Mouse (Mus musculus) brain, embryonic 14.5 days (tissue): ENCODE results near the gene Slc5a5. TPM values are rescaled to one million over a fixed set of nuclear protein-coding genes. Genes with fewer than 3 reads are reported as not detected.

Source experiments
- DNase-seq: peaks from one replicate; pipeline ENCODE4 v3.0.0-alpha.2; 2011; ENCODE audit warnings: low read depth
- CTCF ChIP-seq: fragments of 200-500 bp; IDR thresholded peaks from 2 replicates; pipeline ENCODE4 v1.5.1; 2012; ENCODE audit warnings: inconsistent platforms, mild to moderate bottlenecking, moderate library complexity, borderline replicate concordance; ENCODE audit not compliant: insufficient read depth, insufficient read length; ENCODE audit errors: extremely low read depth
- POLR2A ChIP-seq: fragments of 200-500 bp; IDR thresholded peaks from 2 replicates; pipeline ENCODE4 v1.6.1; 2012; ENCODE audit warnings: mild to moderate bottlenecking, inconsistent platforms, borderline replicate concordance; ENCODE audit not compliant: poor library complexity, insufficient read depth, insufficient read length, severe bottlenecking; ENCODE audit errors: extremely low read depth
- polyA plus RNA-seq: library from polyadenylated mRNA; depleted of rRNA; stranded (reverse); fragments of >200 nt; gene quantifications from 2 replicates; pipeline ENCODE4 v1.2.3, GENCODE M21; 2012; rRNA removed

The Slc5a5 gene
- 1.2 and 1.3 TPM in 2 replicates for polyA plus RNA-seq

- no peak for DNase-seq
- TF ChIP-seq CTCF (no peak), POLR2A (no peak)
Observed at GRCm38 (mm10) chr8:70892022-70892895, at the start of gene Slc5a5. Gene Slc5a5 (minus strand): TSS chr8:70892757.

GRCm38 (mm10) chr8:70941478-70941877, 48.9 kb upstream of the Slc5a5 start:
- DNase-seq: peak; percentile 23
- TF ChIP-seq POLR2A: no peak
- no peak for TF ChIP-seq CTCF

GRCm38 (mm10) chr8:70937200-70937599, 44.6 kb upstream of the Slc5a5 start:
- TF ChIP-seq POLR2A: no peak
- no peak for TF ChIP-seq CTCF
- DNase-seq: no peak

GRCm38 (mm10) chr8:70934786-70935185, 42.2 kb upstream of the Slc5a5 start:
- TF ChIP-seq POLR2A (no peak), CTCF (no peak)
- peak; percentile 9 for DNase-seq

- no peak for TF ChIP-seq POLR2A
- TF ChIP-seq CTCF: no peak
- DNase-seq: no peak
Observed at GRCm38 (mm10) chr8:70933036-70933435, 40.5 kb upstream of the Slc5a5 start.

- TF ChIP-seq POLR2A (no peak), CTCF (no peak)
- no peak for DNase-seq
Observed at GRCm38 (mm10) chr8:70931731-70932130, 39.2 kb upstream of the Slc5a5 start.

DNA sequence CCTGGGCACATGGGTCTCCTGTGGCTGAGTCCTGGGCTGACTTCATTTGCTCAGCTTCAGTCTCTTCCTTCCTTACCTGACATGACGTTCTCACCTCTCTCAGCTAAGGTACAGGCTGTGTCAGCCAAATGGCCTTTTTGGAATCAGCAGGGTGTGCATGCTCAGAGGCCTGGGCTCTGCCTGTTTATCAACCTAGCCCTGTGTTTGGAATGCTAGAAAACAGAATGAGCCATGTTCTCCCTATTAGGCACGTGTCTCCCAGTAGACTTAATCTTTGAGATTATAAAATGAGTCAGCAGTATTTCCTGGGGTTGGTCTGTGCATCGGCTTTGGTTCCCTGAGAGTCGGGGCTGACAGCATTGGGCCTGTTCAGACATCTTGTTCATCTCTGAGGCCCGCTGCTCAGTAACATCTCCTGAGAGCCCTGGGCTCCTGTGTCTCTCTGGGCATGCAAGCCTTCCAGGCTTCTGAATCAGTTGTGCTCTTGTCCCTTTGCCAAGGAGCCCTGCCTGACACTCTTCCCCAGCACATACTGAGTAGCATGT, 36.3 kb upstream of the Slc5a5 start:
- TF ChIP-seq CTCF (no peak), POLR2A (no peak)
- DNase-seq: no peak

DNA sequence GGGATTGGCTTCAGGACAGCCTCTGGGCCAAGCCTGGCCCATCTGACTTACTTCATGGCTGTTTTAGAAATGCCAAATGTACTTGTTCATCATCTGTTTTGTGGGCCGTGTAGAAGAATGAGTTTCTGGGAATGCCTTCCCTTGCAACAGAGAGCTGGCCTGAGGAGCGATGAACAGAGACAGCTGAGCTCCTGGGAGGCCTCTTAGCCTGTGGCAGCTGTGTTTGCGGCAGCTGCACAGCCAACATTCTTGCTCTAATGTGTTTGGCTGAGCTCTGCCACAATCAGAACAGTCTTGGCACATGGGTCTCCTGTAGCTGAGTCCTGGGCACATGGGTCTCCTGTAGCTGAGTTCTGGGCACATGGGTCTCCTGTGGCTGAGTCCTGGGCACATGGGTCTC, 35.5 kb upstream of the Slc5a5 start:
- TF ChIP-seq POLR2A: no peak
- no peak for TF ChIP-seq CTCF
- DNase-seq: peak; percentile 15

GRCm38 (mm10) chr8:70926396-70926795, 33.8 kb upstream of the Slc5a5 start:
- DNase-seq: no peak
- TF ChIP-seq CTCF: no peak
- no peak for TF ChIP-seq POLR2A

- TF ChIP-seq POLR2A (no peak), CTCF (no peak)
- no peak for DNase-seq
Observed at GRCm38 (mm10) chr8:70925754-70926153, 33.2 kb upstream of the Slc5a5 start.

DNA sequence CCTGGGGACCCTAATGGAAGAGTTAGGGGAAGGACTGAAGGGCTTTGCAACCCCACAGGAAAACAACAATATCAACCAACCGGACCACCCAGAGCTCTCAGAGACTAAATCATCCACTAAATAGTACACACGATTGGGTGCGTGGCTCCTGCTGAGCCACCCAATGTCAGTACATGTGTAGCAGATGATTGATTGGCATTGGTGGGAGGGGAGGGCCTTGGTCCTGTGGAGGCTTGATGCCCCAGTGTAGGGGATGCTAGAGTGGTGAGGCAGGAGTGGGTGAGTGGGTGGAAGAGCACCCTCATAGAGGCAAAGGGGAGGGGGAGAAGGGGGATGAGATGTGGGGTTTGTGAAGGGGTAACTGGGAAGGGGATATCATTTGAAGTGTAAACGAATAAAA, 31.6 kb upstream of the Slc5a5 start:
- no peak for TF ChIP-seq POLR2A
- TF ChIP-seq CTCF: no peak
- no peak for DNase-seq
